Mouse (Mus musculus) kidney, adult 2 months (tissue): ENCODE results near the gene Card10.

Source experiments
- CTCF ChIP-seq: fragments of 200-500 bp; conservative IDR thresholded peaks from 2 replicates; pipeline ENCODE4 v1.5.1; 2011; ENCODE audit warnings: low read depth, mild to moderate bottlenecking, control low read depth, low read length, moderate library complexity, mixed read lengths; ENCODE audit not compliant: insufficient read depth, insufficient read length
- POLR2A ChIP-seq: fragments of 200-500 bp; IDR thresholded peaks from one replicate; pipeline ENCODE4 v1.6.1; 2011; ENCODE audit warnings: low read depth, low read length, control low read depth

GRCm38 (mm10) chr15:78813603-78814002 lies 10.8 kb upstream of the Card10 start:
- TF ChIP-seq POLR2A (no peak), CTCF (no peak)
